Mouse (Mus musculus): ENCODE results near the gene Gm10681.
"Not testable (repeated sequence)": the region's sequence is repeated elsewhere in the genome, so short reads cannot be mapped to it uniquely, and the experiment has no call there.

Gm10681 gene

GRCm38 (mm10) chr3:98510414-98510813, 78.2 kb downstream of the Gm10681 start, which contains the start of gene Hsd3b4:
Hsd3b4 (minus strand) TSS chr3:98510514.
- not testable (repeated sequence) for DNase-seq (ENCODE audit: low spot score in 2 of 2)

- DNase-seq (ENCODE audit: low spot score in 2 of 2), result not testable (repeated sequence)
Measured at GRCm38 (mm10) chr3:98507229-98507628, 81.4 kb downstream of the Gm10681 start.

Measured in frontal cortex, postnatal 25 days (tissue).